Mouse (Mus musculus): ENCODE data around the gene Rgs9. TPM values are rescaled to one million over a fixed set of nuclear protein-coding genes. Genes with fewer than 3 reads are reported as not detected.
A peak's percentile ranks its signal among the peaks of the same experiment; 100 is the strongest.
"Not testable (repeated sequence)": the region's sequence is repeated elsewhere in the genome, so short reads cannot be mapped to it uniquely, and the experiment has no call there.

The Rgs9 gene
- 3.6 and 4.2 TPM in 2 replicates for polyA plus RNA-seq (2015; fragmentation: Nextera tagmentation; extraction: Ambion mirVana)

DNA sequence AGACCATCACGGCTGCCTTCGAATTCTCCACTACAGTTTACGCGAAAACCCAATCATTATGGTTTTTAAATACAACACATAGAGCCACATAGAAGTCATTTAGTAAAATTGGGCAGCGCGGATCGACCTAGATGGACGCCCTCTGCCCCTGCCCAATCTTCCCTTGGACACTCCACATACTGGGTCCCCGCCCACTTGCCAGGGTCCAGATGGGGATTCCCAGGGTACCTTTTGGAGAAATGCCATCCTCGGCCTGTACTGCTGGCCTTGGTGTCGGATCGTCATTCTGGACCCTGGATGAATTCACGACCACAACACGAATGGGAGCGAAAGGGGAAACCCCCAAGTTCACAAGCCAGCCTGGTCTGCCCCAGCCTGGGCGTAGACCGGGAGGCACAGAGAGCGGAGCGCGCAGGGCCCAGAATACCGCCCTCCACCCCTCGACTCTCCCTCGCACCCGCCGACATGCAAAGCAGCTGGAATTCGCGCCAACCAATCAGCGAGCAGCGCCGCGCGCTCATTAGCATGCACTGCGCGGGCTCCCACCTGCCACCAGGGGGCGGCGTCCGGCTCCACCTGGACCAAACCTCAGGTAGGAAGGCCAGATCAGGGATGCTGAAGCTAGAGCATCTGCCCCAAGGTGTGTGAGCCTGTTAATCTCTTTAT is at the start of gene Rgs9:
Gene Rgs9 (minus strand): TSS at position 420 of the 666 bp plus-strand sequence.
- ATAC-seq = peak; percentile 100
- H3K4me2 ChIP-seq (replicated peaks) = peak within 1 kb of the TSS; percentile 77
- no peak within 1 kb of the TSS for H3K27ac ChIP-seq
- no peaks in the 10 kb centered on the region; the same call in 1 of the 2 replicates for H3K4me1 ChIP-seq (replicated peaks)
- H3K27me3 ChIP-seq (replicated peaks) = no peaks in the 10 kb centered on the region
- WGBS = 5% methylated on average over 37 of the region's 37 CpGs
- peak within 1 kb of the TSS; percentile 26 for H3K9ac ChIP-seq
- peak within 1 kb of the TSS; percentile 38 for H3K4me3 ChIP-seq (replicated peaks)
- H3K9me3 ChIP-seq = no peaks in the 10 kb centered on the region
- H3K36me3 ChIP-seq = no peaks in the 10 kb centered on the region

DNA sequence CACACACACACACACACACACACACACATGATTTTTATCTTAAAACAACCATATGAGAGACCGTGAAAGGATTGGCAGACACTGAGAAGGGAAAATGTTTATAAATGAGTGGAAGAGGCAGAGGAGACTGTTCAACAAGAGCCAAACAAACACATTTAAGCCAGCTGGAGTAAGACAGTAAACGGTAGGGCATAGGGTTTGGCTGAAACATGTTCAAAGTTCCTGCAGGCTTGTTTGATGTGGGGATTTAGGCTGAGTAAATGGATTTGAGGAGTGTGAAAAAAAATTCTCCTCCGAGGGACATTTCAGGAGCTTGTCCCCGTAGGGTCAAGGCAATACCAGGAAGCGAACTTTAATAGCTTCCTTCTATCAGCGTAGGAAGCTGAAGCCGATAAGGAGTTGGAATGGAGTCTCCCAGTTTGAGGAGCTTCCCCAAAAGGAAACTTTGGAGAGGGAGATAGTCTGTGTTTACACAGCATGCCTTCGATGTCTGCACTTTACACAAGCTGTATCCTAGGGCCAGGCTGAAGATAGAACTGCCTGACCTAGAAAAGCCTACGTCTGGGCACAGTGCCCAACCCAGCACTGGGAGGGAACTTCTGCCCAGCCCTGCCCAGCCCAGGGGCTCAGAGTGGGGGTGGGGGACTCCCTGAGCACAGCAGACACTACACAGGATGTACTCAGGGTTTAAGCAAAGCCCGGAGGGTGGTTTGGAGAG is 49.5 kb upstream of the Rgs9 start:
- Histone ChIP-seq H3K9ac (no peak overlapping the region), H3K4me3 (replicated peaks) (no peak overlapping the region), H3K27ac (peak overlapping the region; percentile 60), H3K36me3 (no peaks in the 10 kb centered on the region), H3K4me1 (replicated peaks) (peaks cover 35% of the 10 kb centered on the region), H3K27me3 (replicated peaks) (no peaks in the 10 kb centered on the region), H3K9me3 (no peaks in the 10 kb centered on the region), H3K4me2 (replicated peaks) (peak overlapping the region; percentile 27)
- WGBS = 9% methylated on average over 10 of the region's 10 CpGs
- ATAC-seq = peak; percentile 67

DNA sequence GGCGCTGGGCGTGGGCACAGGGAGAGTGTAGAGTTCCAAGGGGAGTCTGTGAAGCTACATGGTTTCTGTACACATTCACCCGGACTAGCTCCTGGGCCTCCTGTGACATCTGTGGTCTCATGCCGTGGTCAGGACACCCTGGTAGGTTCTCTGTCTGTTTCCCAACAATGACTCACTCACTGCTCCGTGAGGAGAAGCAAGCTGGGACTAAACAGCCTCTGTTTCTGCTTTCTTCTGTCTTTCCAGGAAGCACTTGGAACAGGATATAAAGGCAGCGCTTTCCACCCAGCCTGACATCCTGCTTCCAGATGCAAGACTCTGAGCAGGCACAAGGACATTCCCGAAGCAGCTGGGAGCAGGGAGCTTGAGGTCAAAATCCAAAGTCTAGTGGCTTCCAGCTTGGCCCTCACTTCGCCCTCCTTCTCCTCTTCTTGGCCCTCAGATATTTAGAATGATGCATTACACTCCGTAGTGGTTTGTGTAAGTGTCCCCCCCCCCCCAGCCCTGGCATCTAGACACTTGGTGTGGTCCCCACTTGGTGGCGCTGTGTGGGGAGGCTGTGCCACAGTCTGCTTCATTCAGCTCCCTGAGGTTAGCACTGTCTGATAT is 46.2 kb upstream of the Rgs9 start:
- H3K9ac ChIP-seq = no peak overlapping the region
- 28% methylated on average over 10 of the region's 10 CpGs for WGBS

DNA sequence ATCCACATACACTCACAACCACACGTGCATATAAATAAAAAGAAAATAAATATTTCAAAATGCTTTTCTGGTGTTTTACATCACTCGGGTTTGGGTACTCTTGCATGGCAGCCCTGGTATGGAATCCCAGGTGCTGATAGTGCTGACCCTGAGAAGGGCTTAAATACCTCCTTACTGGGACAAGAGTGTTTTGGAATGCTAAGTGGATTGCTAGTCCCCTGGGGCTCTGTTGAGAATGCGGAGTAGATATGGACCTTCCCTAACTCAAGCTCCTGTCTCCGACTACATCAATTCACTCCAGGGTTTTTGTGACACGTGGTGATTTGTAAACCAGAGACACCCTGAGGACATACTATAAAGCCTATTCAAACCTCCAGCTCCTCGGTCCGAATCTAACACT is 45.6 kb upstream of the Rgs9 start:
- H3K27ac ChIP-seq = peak overlapping the region; percentile 77
- no peak for ATAC-seq
- peak overlapping the region; percentile 31 for H3K4me2 ChIP-seq (replicated peaks)
- no peaks in the 10 kb centered on the region for H3K36me3 ChIP-seq
- no peaks in the 10 kb centered on the region for H3K9me3 ChIP-seq
- H3K9ac ChIP-seq = no peak overlapping the region
- no peak overlapping the region for H3K4me3 ChIP-seq (replicated peaks)
- no peaks in the 10 kb centered on the region for H3K27me3 ChIP-seq (replicated peaks)
- 46% methylated on average over 7 of the region's 7 CpGs for WGBS
- peaks cover 31% of the 10 kb centered on the region for H3K4me1 ChIP-seq (replicated peaks)

More for the DNA sequence above, 46.2 kb upstream of the Rgs9 start:
- peak overlapping the region; percentile 77 for H3K27ac ChIP-seq
- H3K9me3 ChIP-seq = no peaks in the 10 kb centered on the region
- ATAC-seq = peak; percentile 29
- no peaks in the 10 kb centered on the region for H3K36me3 ChIP-seq
- H3K4me2 ChIP-seq (replicated peaks) = peak overlapping the region; percentile 31
- no peak overlapping the region for H3K4me3 ChIP-seq (replicated peaks)
- peaks cover 34% of the 10 kb centered on the region for H3K4me1 ChIP-seq (replicated peaks)
- H3K27me3 ChIP-seq (replicated peaks) = no peaks in the 10 kb centered on the region

DNA sequence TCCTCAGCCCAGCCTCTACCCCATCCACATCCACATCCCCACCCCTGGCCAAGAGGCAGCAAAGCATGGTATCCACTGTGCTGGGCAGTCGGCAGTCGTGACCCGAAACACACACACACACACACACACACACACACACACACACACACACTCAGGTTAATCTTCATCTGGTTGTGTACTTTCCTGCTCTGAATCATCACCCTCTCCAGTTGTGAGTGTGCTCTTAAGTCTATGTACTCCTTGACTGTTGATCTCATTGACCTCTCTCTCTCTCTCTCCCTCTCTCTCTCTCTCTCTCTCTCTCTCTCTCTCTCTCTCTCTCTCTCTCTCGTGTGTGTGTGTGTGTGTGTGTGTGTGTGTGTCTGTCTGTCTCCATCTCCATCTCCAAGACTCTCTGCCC is 44.7 kb upstream of the Rgs9 start:
- H3K4me1 ChIP-seq (replicated peaks) = peaks cover 22% of the 10 kb centered on the region
- WGBS = 80% methylated on average over 4 of the region's 4 CpGs

DNA sequence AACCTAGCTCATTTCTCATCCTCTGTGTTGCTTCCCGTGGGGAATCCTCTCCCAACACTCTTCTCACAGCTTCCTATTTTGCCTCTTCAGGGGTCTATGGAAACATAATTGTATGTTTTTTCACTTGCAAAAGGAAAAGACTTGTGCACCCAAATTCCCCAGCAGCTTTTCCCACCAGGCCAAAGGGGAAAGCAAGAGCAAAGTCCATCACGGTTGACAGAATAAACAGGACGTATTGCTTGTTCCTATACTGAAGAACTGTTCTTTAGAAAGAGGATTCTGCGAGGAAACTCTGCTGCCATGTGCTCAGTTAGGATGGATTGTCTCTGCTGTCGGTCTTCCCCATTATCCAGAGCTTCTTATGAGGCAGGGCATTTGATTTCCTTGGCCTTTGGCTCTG is 42.6 kb upstream of the Rgs9 start:
- WGBS = 47% methylated on average over 5 of the region's 5 CpGs
- Histone ChIP-seq H3K9ac (no peak overlapping the region), H3K27ac (no peak overlapping the region), H3K27me3 (replicated peaks) (no peaks in the 10 kb centered on the region), H3K36me3 (no peaks in the 10 kb centered on the region), H3K4me1 (replicated peaks) (peaks cover 14% of the 10 kb centered on the region), H3K4me2 (replicated peaks) (no peak overlapping the region), H3K9me3 (no peaks in the 10 kb centered on the region), H3K4me3 (replicated peaks) (no peak overlapping the region)
- ATAC-seq = no peak

More for the DNA sequence above, 44.7 kb upstream of the Rgs9 start:
- H3K36me3 ChIP-seq; H3K9ac ChIP-seq; ATAC-seq; H3K4me2 ChIP-seq (replicated peaks); H3K27ac ChIP-seq; H3K4me3 ChIP-seq (replicated peaks); H3K27me3 ChIP-seq (replicated peaks); H3K9me3 ChIP-seq: not testable (repeated sequence)

DNA sequence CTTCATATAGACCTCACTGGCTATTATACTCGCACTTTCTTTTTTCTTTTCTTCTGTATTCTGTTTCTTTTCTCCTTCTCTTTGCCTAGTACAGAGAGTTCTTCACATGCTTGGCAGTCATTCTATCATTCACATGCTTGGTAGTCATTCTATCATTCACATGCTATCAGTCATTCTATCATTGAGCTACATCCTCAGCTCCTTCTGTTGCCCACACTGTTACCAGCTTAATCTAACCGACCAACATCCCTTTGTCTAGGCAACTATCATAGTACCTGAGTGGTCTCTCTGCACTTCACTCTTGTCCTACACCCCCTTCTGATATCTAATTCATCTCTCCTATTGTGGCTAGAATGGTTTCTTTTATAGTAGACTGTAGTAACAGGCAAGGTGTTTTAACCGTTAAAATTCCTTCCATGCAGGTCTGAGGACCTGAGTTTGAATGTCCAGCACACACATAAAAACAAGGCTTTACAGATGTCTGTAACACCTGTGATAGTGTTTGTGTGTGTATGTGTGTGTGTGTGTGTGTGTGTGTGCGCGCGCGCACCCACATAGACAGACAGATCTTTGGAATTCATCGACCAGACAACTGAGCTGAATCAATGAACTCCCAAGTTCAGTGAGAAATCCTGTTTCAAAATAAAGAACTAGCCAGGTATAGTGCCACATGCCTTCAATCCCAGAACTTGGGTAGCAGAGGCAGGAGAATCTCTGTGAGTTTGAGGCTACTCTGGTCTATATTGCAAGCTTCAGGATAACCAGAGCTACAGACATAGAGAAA is 41.4 kb upstream of the Rgs9 start:
- Histone ChIP-seq H3K36me3 (no peaks in the 10 kb centered on the region), H3K27me3 (replicated peaks) (no peaks in the 10 kb centered on the region)
- ATAC-seq = no peak

DNA sequence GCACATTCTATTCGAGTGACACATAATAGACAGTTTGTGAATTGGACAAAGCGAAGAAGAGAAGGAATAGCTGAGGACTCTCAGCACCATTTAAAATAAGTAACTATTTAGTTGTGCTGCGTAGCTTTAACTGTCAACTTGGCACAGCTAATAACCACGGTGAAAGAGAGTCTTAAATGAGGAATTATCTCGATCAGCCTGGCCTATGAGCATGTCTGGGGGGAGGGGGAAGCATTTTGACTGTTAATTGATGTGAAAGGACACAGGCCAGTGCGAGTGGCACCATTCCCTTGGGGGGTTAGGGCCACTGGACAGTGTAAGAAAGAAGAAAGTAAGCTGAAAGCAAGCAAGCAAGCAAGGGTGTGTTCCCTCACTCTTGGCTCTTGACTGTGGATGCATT is 38.0 kb upstream of the Rgs9 start:
- Histone ChIP-seq H3K9me3 (no peaks in the 10 kb centered on the region), H3K27ac (no peak overlapping the region), H3K27me3 (replicated peaks) (no peaks in the 10 kb centered on the region), H3K4me1 (replicated peaks) (peaks cover 4% of the 10 kb centered on the region; the same call in 1 of the 2 replicates), H3K4me2 (replicated peaks) (no peak overlapping the region), H3K9ac (no peak overlapping the region), H3K4me3 (replicated peaks) (no peak overlapping the region), H3K36me3 (no peaks in the 10 kb centered on the region)
- 63% methylated on average over 6 of the region's 6 CpGs for WGBS
- ATAC-seq = no peak

More for the DNA sequence above, 41.4 kb upstream of the Rgs9 start:
- Histone ChIP-seq H3K4me1 (replicated peaks) (peaks cover 10% of the 10 kb centered on the region), H3K9me3 (no peaks in the 10 kb centered on the region), H3K9ac (no peak overlapping the region), H3K4me3 (replicated peaks) (no peak overlapping the region), H3K4me2 (replicated peaks) (no peak overlapping the region), H3K27ac (no peak overlapping the region)
- 95% methylated on average over 8 of the region's 8 CpGs for WGBS

DNA sequence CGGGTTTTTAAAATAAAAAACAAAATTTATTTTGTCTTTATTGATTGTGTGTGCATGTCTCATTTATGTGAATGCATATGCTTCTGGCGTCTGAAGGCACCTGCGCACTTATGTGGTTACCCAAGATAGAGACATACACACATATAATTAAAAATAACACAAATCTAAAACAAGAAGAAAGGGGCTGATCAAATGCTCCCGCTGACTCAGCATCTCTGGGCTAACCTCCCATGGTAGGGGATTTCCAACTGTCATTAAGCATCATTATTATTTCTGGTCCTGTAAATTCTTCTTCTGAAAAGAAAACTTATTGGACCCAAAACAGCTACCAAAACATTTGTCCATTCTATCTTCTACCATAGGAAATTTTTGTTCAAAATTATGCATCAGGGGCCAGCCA is 36.8 kb upstream of the Rgs9 start:
- Histone ChIP-seq H3K27me3 (replicated peaks) (no peaks in the 10 kb centered on the region), H3K4me3 (replicated peaks) (no peak overlapping the region), H3K4me1 (replicated peaks) (no peaks in the 10 kb centered on the region), H3K9ac (no peak overlapping the region), H3K4me2 (replicated peaks) (no peak overlapping the region), H3K36me3 (no peaks in the 10 kb centered on the region), H3K27ac (no peak overlapping the region), H3K9me3 (no peaks in the 10 kb centered on the region)
- WGBS = 93% methylated on average over 4 of the region's 4 CpGs
- ATAC-seq = no peak

DNA sequence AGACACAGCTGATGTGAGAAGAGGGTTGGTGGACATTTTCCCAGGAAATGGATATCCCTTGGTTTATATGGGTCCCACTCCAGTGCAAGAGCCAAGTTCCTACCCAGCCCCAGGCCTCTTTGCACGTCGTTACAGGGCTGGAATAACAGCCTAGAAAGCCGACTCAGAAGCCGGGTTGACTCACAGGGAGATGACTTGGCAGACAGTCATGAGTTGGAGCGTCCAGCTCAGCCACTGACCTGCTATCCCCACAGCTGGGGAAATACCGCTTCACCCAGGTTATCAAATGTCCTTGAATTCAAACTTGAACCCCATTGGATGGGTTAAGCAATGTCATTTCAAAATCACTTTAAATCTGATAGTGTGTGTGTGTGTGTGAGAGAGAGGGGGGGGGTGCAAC is 34.8 kb upstream of the Rgs9 start:
- no peaks in the 10 kb centered on the region for H3K27me3 ChIP-seq (replicated peaks)
- H3K27ac ChIP-seq = no peak overlapping the region
- ATAC-seq = no peak
- no peak overlapping the region for H3K4me2 ChIP-seq (replicated peaks)
- no peak overlapping the region for H3K9ac ChIP-seq
- no peaks in the 10 kb centered on the region for H3K4me1 ChIP-seq (replicated peaks)
- 59% methylated on average over 6 of the region's 6 CpGs for WGBS
- H3K4me3 ChIP-seq (replicated peaks) = no peak overlapping the region
- H3K36me3 ChIP-seq = no peaks in the 10 kb centered on the region
- H3K9me3 ChIP-seq = no peaks in the 10 kb centered on the region

DNA sequence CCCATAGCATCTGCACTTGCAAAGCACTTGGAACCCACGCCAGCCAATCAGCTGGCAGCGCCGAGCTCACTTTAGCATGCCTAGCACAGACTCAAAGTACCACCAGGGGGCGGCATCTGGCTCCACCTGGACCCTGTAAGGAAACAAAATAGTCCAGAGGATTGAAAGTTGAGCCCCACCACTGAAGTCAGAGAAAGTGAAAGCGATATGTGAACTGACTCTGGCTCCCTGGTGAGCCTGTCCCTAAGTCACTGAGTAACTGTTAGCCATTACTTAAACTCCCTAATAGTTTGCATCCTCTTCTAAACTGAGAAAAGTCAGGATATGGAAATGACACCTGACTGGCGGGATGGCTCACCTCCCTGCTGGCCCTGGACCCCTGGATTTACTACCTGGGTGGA is 33.5 kb upstream of the Rgs9 start:
- Histone ChIP-seq H3K4me1 (replicated peaks) (no peaks in the 10 kb centered on the region), H3K4me2 (replicated peaks) (peak overlapping the region; percentile 57), H3K27ac (no peak overlapping the region), H3K9me3 (no peaks in the 10 kb centered on the region), H3K4me3 (replicated peaks) (peak overlapping the region; percentile 30), H3K9ac (peak overlapping the region; percentile 2; the same call in 1 of the 2 replicates), H3K36me3 (no peaks in the 10 kb centered on the region), H3K27me3 (replicated peaks) (no peaks in the 10 kb centered on the region)
- 6% methylated on average over 6 of the region's 6 CpGs for WGBS
- ATAC-seq = peak; percentile 96

Data from intestine, embryonic 15.5 days (tissue).